Mouse (Mus musculus): ENCODE results near the gene Abcc4. TPM values are rescaled to one million over a fixed set of nuclear protein-coding genes. Genes with fewer than 3 reads are reported as not detected.

Abcc4 gene
- 15.1 TPM for polyA plus RNA-seq (2014; fragmentation: Illumina TruSeq; extraction: RNeasy Lipid Tissue Mini Kit (QIAGEN cat#74804); ENCODE audit: low read depth, low replicate concordance)

DNA sequence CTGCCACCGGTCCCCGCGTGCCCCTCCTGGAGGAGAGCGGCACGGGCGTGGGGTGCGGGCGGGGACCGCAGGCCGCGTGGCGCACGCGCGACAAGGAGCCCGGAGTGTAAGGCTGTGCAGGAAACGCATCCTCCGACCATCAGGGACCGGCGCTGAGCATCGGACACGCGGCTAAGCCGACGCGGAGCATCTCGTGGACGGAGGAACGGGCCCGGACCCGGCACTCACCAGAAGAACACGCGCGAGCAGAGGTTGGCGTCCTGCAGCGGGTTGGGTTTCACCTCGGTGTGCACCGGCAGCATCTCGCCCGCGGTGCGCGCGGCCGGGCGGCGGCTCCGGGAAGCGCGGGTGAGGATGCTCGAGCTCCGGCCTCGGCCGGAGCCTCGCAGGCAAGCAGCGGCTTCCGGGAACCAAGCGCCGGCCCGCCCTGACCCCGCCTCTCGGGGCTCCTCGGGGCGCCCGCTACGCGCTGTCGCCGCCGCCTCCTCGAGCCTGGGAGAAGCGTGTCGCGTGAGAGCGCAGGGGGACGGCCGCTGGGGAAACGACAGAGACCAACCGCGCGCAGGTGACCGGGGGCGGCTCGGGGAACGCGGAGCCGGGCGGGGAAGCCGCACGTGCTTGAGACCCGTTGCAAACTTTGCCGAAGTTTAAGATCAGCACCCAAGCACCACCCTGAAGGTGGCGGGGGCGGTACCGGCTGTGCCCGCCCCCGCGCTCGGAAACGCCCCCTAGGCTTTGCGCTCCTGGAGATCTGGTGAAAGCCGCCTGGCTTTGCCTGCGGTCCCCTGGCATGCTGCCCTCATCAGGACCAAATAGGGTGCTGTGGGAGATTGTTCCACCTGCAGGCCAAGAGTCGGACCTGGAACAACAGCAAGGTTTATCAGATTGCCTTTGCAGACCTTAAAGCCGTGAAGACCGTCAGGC, at the start of gene Abcc4:
Gene Abcc4 (minus strand): TSS at position 412 of the 924 bp plus-strand sequence.

Other genes with a start within 250 kb of the Abcc4 start
- gene Cldn10, start 81.7 kb upstream of the Abcc4 start, polyA plus RNA-seq (2014; fragmentation: Illumina TruSeq; extraction: RNeasy Lipid Tissue Mini Kit (QIAGEN cat#74804); ENCODE audit: low read depth, low replicate concordance), result 52.2 TPM
- 9.3 TPM for gene Dzip1, start 219.2 kb upstream of the Abcc4 start, polyA plus RNA-seq (2014; fragmentation: Illumina TruSeq; extraction: RNeasy Lipid Tissue Mini Kit (QIAGEN cat#74804); ENCODE audit: low read depth, low replicate concordance)
- gene Dnajc3, start 231.8 kb upstream of the Abcc4 start, polyA plus RNA-seq (2014; fragmentation: Illumina TruSeq; extraction: RNeasy Lipid Tissue Mini Kit (QIAGEN cat#74804); ENCODE audit: low read depth, low replicate concordance), result 101 TPM

Data from adipose tissue, adult 10 weeks (tissue).